Mouse (Mus musculus): ENCODE data around the gene Gm7861.
"Not testable (repeated sequence)": the region's sequence is repeated elsewhere in the genome, so short reads cannot be mapped to it uniquely, and the experiment has no call there.

Gm7861 gene

GRCm38 (mm10) chr8:21594408-21594807 lies at the start of gene Gm7861:
Gm7861 (minus strand) TSS chr8:21594508.
- not testable (repeated sequence) for DNase-seq

- not testable (repeated sequence) for DNase-seq
These were observed 23.6 kb upstream of the Gm7861 start, which contains the start of gene Defa26 for GRCm38 (mm10) chr8:21617883-21618282. Defa26 (plus strand) TSS chr8:21618183.

- DNase-seq, result not testable (repeated sequence)
These were observed 11.6 kb downstream of the Gm7861 start, which contains the start of gene Defa28 for GRCm38 (mm10) chr8:21582706-21583105. Defa28 (plus strand) TSS chr8:21583006.

GRCm38 (mm10) chr8:21565086-21565485 lies 29.2 kb downstream of the Gm7861 start, which contains the start of gene Defa37:
Defa37 (plus strand) TSS chr8:21565386.
- not testable (repeated sequence) for DNase-seq
